Mouse (Mus musculus): Measurements from ENCODE around the gene F10. TPM values are rescaled to one million over a fixed set of nuclear protein-coding genes. Genes with fewer than 3 reads are reported as not detected.
A peak's percentile ranks its signal among the peaks of the same experiment; 100 is the strongest.

Gene F10
- 111 and 116 TPM in 2 replicates for polyA plus RNA-seq (2015; fragmentation: Nextera tagmentation; extraction: Ambion mirVana)

DNA sequence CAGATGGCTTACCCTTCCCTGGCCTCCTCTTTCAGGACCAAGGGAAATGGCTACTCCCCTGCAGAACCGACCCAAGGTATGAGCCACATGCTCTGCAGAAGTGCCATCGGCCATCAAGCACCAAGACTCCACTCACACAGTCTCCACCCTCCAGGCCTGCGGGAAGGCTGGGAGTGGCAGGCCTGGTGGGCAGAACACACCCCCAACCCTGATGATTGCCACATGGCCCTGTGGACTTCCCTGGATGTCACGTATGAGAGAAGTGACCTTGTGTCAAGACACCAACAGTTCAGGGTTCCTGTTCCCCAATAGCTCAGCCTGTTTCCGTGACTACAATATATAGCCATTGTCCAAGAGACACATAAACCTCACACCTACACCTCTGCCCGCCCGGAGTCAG, at the start of gene F10:
Gene F10, plus strand, starts transcription at position 294 of the 400 bp plus-strand sequence.
- Histone ChIP-seq H3K36me3 (ENCODE audit: control insufficient read depth, insufficient read depth) (no peaks in the 10 kb centered on the region), H3K9ac (ENCODE audit: low read depth, low read length) (no peak within 1 kb of the TSS), H3K4me3 (ENCODE audit: low read depth, low read length) (no peak within 1 kb of the TSS), H3K4me2 (replicated peaks; ENCODE audit: low read depth) (peak within 1 kb of the TSS; percentile 43; the same call in 1 of the 2 replicates), H3K9me3 (ENCODE audit: control insufficient read depth) (no peaks in the 10 kb centered on the region), H3K27me3 (replicated peaks; ENCODE audit: control insufficient read depth, insufficient read depth, low read length) (no peaks in the 10 kb centered on the region), H3K27ac (ENCODE audit: low read depth, low read length) (peak within 1 kb of the TSS; percentile 28), H3K4me1 (replicated peaks; ENCODE audit: control insufficient read depth, insufficient read depth, low read length) (0 out of 2 replicates have a peak, but pooled peaks cover 4% of the 10 kb centered on the region)
- 50% methylated on average over 7 of the region's 7 CpGs for WGBS
- ATAC-seq = peak; percentile 46; the same call in 1 of the 2 replicates
- TF ChIP-seq CTCF (IDR thresholded peaks at IDR 0.05; ENCODE audit: low read depth) = no peak

DNA sequence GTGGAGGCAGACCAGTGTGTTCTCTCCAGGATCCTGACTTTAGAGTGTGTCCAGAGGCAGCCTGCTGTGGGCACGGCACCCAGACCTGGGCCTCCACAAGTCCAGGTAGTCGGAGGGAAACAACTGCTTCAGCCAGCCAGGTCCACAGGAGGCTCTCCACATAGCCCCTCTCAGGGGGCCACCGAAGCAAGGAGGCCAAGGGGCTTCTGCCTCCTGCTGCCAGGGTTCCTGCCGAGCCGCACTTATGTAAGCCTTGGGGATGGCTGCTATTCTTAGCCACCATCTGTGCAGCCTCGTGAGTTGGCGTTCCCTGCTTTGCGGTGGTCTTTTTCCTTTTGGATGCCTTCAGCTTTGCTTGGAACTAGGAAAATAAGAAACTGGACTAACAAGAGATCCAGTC, 49.5 kb upstream of the F10 start:
- no peak for TF ChIP-seq CTCF (IDR thresholded peaks at IDR 0.05; ENCODE audit: low read depth)
- Histone ChIP-seq H3K4me3 (ENCODE audit: low read depth, low read length) (no peak overlapping the region), H3K36me3 (ENCODE audit: control insufficient read depth, insufficient read depth) (no peaks in the 10 kb centered on the region), H3K4me1 (replicated peaks; ENCODE audit: control insufficient read depth, insufficient read depth, low read length) (no peaks in the 10 kb centered on the region), H3K27ac (ENCODE audit: low read depth, low read length) (no peak overlapping the region), H3K9ac (ENCODE audit: low read depth, low read length) (no peak overlapping the region), H3K9me3 (ENCODE audit: control insufficient read depth) (no peaks in the 10 kb centered on the region), H3K4me2 (replicated peaks; ENCODE audit: low read depth) (no peak overlapping the region), H3K27me3 (replicated peaks; ENCODE audit: control insufficient read depth, insufficient read depth, low read length) (no peaks in the 10 kb centered on the region)
- no peak for ATAC-seq
- 91% methylated on average over 8 of the region's 8 CpGs for WGBS

- H3K27ac ChIP-seq (ENCODE audit: low read depth, low read length) = no peak overlapping the region
- peak; percentile 67 for TF ChIP-seq CTCF (IDR thresholded peaks at IDR 0.05; ENCODE audit: low read depth)
- no peak for ATAC-seq
- no peaks in the 10 kb centered on the region for H3K4me1 ChIP-seq (replicated peaks; ENCODE audit: control insufficient read depth, insufficient read depth, low read length)
- no peaks in the 10 kb centered on the region for H3K27me3 ChIP-seq (replicated peaks; ENCODE audit: control insufficient read depth, insufficient read depth, low read length)
- no peak overlapping the region for H3K9ac ChIP-seq (ENCODE audit: low read depth, low read length)
- no peaks in the 10 kb centered on the region for H3K9me3 ChIP-seq (ENCODE audit: control insufficient read depth)
- H3K4me2 ChIP-seq (replicated peaks; ENCODE audit: low read depth) = no peak overlapping the region
- no peaks in the 10 kb centered on the region; the same call in 1 of the 2 replicates for H3K36me3 ChIP-seq (ENCODE audit: control insufficient read depth, insufficient read depth)
- WGBS = 80% methylated on average over 13 of the region's 13 CpGs
- no peak overlapping the region for H3K4me3 ChIP-seq (ENCODE audit: low read depth, low read length)
Observed at GRCm38 (mm10) chr8:12988722-12989430, 48.2 kb upstream of the F10 start.

GRCm38 (mm10) chr8:12991411-12991810, 45.7 kb upstream of the F10 start:
- Histone ChIP-seq H3K27me3 (replicated peaks; ENCODE audit: control insufficient read depth, insufficient read depth, low read length) (no peaks in the 10 kb centered on the region), H3K36me3 (ENCODE audit: control insufficient read depth, insufficient read depth) (no peaks in the 10 kb centered on the region; the same call in 1 of the 2 replicates), H3K4me3 (ENCODE audit: low read depth, low read length) (no peak overlapping the region), H3K9ac (ENCODE audit: low read depth, low read length) (no peak overlapping the region), H3K27ac (ENCODE audit: low read depth, low read length) (no peak overlapping the region), H3K4me1 (replicated peaks; ENCODE audit: control insufficient read depth, insufficient read depth, low read length) (no peaks in the 10 kb centered on the region), H3K9me3 (ENCODE audit: control insufficient read depth) (no peaks in the 10 kb centered on the region), H3K4me2 (replicated peaks; ENCODE audit: low read depth) (no peak overlapping the region)
- no peak for TF ChIP-seq CTCF (IDR thresholded peaks at IDR 0.05; ENCODE audit: low read depth)
- 70% methylated on average over 10 of the region's 10 CpGs for WGBS
- ATAC-seq = no peak

DNA sequence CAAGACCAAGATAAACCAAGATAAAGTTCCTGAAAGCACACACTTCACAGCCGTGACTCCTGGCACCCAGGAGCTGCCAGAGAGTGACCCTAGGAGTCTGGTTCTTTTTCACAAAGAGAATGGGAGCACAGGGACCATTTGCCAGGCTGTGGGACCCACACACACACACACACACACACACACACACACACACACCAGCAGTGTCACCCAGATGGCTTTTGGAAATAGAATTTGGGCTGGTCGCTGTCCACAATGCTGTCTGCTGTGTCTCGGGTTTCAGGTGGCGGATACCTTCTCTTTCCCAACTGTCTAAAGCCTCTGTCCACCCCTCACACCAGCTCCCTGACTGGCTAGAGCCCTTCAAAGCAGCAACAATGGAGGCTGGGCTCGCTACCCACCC, 42.6 kb upstream of the F10 start:
- H3K36me3 ChIP-seq (ENCODE audit: control insufficient read depth, insufficient read depth) = no peaks in the 10 kb centered on the region; the same call in 1 of the 2 replicates

DNA sequence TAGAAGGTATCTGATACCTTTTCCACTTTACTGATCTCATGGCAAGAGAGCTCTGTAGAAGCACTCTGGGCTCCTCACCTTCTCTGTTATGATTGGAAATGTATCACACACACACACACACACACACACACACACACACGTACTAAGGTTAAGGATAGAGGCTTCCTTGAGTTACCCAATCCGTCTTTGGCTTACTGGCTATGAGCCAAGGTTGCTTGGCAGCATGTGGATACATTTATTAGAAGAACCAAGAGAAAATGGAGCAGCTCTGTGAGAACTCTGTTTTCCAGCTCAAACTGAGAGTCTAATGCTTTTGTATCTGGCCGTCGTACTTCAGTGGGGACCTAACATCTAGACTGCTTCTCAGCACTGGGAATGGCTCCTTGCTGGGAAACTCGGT, 41.6 kb upstream of the F10 start:
- ATAC-seq = no peak
- H3K4me2 ChIP-seq (replicated peaks; ENCODE audit: low read depth) = no peak overlapping the region
- 56% methylated on average over 5 of the region's 5 CpGs for WGBS
- peaks cover 1% of the 10 kb centered on the region; the same call in 1 of the 2 replicates for H3K36me3 ChIP-seq (ENCODE audit: control insufficient read depth, insufficient read depth)
- H3K9ac ChIP-seq (ENCODE audit: low read depth, low read length) = no peak overlapping the region
- H3K27ac ChIP-seq (ENCODE audit: low read depth, low read length) = no peak overlapping the region
- H3K4me3 ChIP-seq (ENCODE audit: low read depth, low read length) = no peak overlapping the region
- no peaks in the 10 kb centered on the region for H3K4me1 ChIP-seq (replicated peaks; ENCODE audit: control insufficient read depth, insufficient read depth, low read length)
- H3K9me3 ChIP-seq (ENCODE audit: control insufficient read depth) = no peaks in the 10 kb centered on the region
- TF ChIP-seq CTCF (IDR thresholded peaks at IDR 0.05; ENCODE audit: low read depth) = no peak
- no peaks in the 10 kb centered on the region for H3K27me3 ChIP-seq (replicated peaks; ENCODE audit: control insufficient read depth, insufficient read depth, low read length)

More for the DNA sequence above, 42.6 kb upstream of the F10 start:
- Histone ChIP-seq H3K4me2 (replicated peaks; ENCODE audit: low read depth) (no peak overlapping the region), H3K27me3 (replicated peaks; ENCODE audit: control insufficient read depth, insufficient read depth, low read length) (no peaks in the 10 kb centered on the region), H3K9ac (ENCODE audit: low read depth, low read length) (no peak overlapping the region), H3K9me3 (ENCODE audit: control insufficient read depth) (no peaks in the 10 kb centered on the region), H3K27ac (ENCODE audit: low read depth, low read length) (no peak overlapping the region), H3K4me3 (ENCODE audit: low read depth, low read length) (no peak overlapping the region), H3K4me1 (replicated peaks; ENCODE audit: control insufficient read depth, insufficient read depth, low read length) (no peaks in the 10 kb centered on the region)
- no peak for ATAC-seq
- TF ChIP-seq CTCF (IDR thresholded peaks at IDR 0.05; ENCODE audit: low read depth) = no peak
- 81% methylated on average over 5 of the region's 5 CpGs for WGBS

All from intestine, postnatal 0 days (tissue).